Comparison of ENCODE assay signal across 13 mouse cellular contexts in the genomic region with DNA sequence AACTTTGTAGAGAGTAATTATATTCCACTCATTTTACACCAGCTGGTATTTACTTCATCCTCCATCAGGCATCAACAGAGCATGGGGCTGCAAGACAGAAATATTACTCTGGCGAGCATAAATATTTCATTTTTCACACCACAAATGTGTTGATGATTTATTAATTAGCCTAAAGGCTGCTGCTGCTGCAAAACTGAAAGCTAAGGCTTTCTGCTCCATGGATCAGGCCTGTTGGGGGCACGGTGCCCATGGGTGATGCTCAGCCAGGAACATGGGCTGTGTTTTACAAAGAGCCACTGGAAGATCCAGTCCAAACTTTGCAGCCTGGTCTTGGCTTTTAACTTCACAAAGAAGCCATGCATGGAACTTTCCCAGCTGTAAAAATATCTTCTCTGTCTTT.
DNase-seq lines count a peak whose midpoint lies in the region; TF ChIP-seq lines count a peak whose summit lies in the region.
"Had no signal": no experiment of that assay in that cellular context is flagged by ENCODE, and none has a peak within 500 bp of the region (broad histone marks: within the 10 kb centered on the region; RNA-seq: fewer than 3 reads in every experiment).

No protein-coding gene starts in this region.

- peak; percentile 12 to 17 for DNase-seq in left cerebral cortex, postnatal 10 days (ENCODE audit: extremely low spot score in 1 of 2, low spot score in 2 of 2)
- no peak for DNase-seq in left cerebral cortex, adult 8-10 months (ENCODE audit: low spot score in 2 of 2)
- peak; percentile 24 to 25 for DNase-seq in cerebellum, postnatal 14 days
- peak; percentile 29 to 36 for DNase-seq in layer of hippocampus, adult 2 months (ENCODE audit: low spot score in 2 of 2)
- peak; percentile 37 to 55 for DNase-seq in right cerebral cortex, postnatal 10 days (ENCODE audit: low spot score in 2 of 2)
- no peak for DNase-seq in gastrocnemius, adult 18-20 months (ENCODE audit: low spot score)
- DNase-seq in B cell, adult 2 months, result no peak
- DNase-seq: heart, postnatal 14 days had no signal

- H3K27ac ChIP-seq in layer of hippocampus, adult 2 months, result no peak overlapping the region
- H3K27ac ChIP-seq: embryonic facial prominence, embryonic 10.5 days; kidney, postnatal 0 days; limb, embryonic 12.5 days; macrophage; stomach, postnatal 0 days had no signal

- no peak overlapping the region for H3K4me3 ChIP-seq in layer of hippocampus, adult 2 months
- H3K4me3 ChIP-seq: embryonic facial prominence, embryonic 10.5 days; limb, embryonic 12.5 days had no signal

- intact Hi-C loops in left cerebral cortex, postnatal 10 days (cut with DNase I), result no loop called here

- 0 out of 2 replicates have a peak, but pooled peaks have one; percentile 16 for TF ChIP-seq CTCF in layer of hippocampus, adult 2 months (conservative IDR thresholded peaks at IDR 0.05)

Comparison
In these comparisons a context has a peak if more than half of its experiments do, and no peak if none do; other contexts are left out.
1. DNase-seq: peak in left cerebral cortex, postnatal 10 days (2 of 2), cerebellum, postnatal 14 days (2 of 2), layer of hippocampus, adult 2 months (2 of 2) and right cerebral cortex, postnatal 10 days (2 of 2); none in left cerebral cortex, adult 8-10 months (0 of 2), gastrocnemius, adult 18-20 months (single experiment) and B cell, adult 2 months (0 of 2).